Mouse (Mus musculus) lung, adult 18-20 months (tissue): Measurements from ENCODE around the gene Nup93.

Experiments
- DNase-seq, 2 experiments: peaks; one replicate each; pipeline ENCODE4 v3.0.0; 2022; ENCODE audit warnings: mixed read lengths in 2 of 2

Gene Nup93

DNA sequence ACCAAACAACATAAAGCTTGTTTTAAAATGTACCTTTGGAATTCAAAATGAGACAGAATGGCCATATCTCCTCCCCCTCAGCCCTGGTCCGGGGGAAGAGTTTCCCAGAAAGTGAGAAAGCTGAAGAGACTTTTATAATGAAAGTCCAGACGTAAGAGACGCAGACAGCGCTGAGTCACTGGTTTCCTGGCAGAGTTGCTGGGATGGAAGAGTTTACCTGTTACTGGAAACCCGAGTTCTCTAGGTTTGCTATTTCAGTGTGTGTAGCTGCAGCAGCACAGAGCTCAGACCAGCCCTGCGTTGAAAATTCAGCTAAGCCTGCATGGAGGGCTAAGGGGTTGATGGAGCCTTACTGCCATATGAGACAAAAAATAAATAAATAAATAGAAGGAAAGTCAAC is 108.7 kb downstream of the Nup93 start:
- no peak for DNase-seq

DNA sequence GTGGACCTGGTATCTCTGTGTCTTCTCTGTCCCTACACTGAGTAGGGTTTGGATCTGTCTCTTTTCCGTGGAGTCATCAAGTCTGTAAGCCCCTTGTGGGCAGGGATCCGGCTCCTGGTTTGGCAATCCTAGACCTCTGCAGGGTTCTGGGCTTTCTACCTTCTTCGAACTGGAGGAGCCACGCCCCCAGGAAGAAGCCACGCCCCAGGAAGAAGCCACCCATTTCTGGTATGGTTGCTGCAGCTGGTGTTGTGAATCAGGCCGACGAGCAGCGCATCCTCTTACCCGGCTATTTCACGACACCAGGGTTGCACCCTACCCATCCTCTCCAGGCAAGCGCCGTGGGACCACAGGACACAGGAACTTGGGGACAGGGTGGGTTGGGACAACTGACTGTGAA is 109.7 kb downstream of the Nup93 start:
- no peak for DNase-seq

DNA sequence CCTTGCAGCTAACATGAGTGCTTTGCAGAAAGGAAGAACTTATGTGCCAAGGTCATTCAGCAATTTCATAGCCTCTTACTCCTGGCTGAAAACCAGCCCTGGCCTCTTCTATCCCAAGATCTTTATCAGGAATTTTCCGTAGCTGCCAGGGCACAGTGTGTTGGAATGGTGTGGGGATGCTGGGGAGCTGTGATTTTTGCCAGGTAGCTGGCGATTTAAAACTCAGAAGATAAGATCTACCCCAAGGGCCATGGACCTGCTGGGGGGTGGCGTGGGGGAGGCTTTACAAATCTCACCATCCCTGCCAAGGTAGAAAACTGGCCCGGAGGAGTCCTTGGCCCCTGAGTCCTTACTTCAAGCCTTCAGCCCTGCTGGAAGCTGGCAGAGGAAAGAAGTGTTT is 111.7 kb downstream of the Nup93 start:
- DNase-seq = no peak

DNA sequence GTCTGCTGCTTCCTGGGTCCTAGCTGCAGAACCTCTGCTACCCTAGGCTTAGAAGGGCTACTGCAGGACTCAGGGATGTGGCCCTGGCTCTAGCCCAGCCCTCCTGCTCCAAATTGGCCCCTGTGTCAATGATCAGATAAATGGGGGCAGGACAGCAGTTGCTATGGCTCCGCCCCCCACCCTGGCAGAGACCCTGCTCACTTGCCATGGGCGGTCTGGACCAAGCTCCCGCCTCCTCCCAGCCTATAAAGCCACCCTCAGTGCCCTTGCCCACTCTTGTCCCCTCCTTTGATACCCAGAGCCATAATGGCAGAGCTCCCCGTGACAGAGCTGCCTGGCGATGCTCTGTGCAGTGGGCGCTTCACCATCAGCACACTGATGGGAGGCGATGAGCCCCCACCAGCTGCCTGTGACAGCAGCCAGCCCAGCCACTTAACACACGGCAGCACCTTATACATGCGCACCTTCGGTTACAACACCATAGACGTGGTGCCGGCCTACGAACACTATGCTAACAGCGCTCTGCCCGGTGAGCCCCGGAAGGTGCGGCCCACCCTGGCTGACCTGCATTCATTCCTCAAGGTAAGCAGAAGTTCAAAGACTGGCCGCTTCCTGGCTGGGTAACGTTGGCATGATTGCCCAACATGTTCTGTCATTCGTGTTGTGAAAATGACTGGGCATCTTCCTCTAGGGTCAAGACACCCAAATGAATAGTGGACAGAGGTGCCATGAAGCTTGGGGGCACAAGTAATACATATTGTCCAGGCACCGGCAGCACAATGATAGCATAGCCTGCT is 114.8 kb downstream of the Nup93 start, which contains the start of gene Slc12a3:
Gene Slc12a3 (plus strand): TSS at position 270 of the 797 bp plus-strand sequence.
- DNase-seq = no peak

DNA sequence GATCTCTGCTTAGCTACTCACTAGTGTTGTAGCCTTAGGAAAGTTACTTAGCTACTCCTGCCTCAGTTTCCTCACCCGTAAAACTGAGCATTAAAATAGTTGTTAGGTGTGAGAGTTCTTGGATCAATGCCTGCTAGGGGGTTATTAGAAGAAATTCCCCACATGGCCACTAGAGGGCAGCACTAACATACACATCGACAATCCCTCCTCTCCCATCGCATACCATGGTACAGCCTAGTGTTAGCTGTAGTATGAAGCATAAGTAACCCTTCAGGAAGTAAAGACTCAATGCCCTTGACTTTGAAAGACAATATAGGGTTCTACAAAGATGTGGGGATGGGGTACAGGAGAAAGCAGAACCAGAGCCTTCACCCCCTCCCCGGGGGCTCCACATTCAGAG is 116.4 kb downstream of the Nup93 start:
- peak in 1 of 2 experiments; percentile 47 for DNase-seq

DNA sequence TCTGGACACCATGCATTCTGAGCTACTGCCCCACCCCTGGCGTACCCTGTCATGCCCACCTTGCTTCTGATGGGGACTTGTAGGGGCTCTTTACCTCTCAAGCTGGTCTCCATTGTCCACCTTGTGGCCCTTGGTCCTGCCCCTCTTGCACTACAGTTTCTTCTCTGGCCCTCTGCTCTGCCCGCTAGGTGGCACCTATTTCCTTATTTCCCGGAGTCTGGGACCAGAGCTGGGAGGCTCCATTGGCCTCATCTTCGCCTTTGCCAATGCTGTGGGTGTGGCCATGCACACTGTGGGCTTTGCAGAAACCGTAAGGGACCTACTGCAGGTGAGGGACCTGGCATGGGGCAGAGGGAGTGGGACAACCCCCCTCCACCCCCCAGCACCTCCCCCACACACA is 119.0 kb downstream of the Nup93 start:
- peak in 1 of 2 experiments; percentile 28 for DNase-seq

DNA sequence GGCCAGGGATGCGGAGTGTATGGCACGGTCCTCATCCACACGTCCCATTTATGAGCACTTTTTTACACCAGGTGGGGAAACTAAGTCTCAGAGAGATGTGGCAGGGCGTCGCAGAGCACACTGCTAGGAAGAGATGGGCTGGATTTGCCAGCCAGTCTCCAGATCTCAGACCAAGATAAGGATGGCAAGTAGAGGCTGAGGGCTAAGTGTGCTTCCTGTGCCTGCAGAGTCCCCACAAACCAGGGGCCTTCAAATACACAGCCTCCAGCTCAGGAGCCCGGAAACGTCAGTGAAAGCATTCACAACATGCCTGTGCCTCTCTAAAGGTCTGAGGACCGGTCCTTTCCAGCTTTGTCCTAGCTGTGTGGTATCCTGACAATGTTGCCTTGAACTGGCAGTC is 123.2 kb downstream of the Nup93 start:
- DNase-seq = no peak

DNA sequence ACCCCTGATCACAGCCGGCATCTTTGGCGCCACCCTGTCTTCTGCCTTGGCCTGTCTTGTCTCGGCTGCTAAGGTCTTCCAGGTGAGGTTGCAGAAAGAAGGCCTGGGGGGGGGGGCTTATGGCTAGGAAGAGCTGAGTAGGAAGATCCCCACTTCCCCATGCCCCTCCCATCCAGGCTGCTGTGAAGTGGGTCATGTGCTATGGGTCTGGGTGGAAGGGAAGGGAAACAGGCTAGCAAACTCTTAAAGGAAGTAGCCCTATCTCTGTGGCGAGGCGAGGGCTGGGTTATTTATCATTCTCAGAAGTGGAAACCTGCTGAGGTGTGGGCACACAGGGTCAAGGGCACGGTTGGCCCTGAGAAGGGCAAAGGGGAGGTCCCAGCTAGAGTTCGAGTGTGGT is 126.4 kb downstream of the Nup93 start:
- DNase-seq = peak; percentile 34 to 37

DNA sequence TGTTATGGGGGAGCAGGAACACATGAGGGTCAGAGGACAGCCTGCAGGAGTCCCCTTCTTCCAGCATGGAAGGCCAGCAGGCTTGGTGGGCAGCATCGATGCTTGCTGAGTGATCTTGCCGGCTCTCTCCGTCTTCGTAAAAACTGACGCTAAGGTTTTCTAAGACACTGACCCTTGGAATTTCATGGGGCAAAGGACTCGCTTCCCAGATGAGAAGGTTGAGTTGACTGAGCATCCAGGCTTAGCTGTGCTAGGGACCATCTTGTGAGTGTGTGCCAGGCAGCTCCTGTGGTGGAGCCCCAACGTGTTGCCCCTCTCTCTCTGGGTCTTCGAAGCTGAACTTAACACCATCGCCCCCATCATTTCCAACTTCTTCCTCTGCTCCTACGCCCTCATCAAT is 128.3 kb downstream of the Nup93 start:
- DNase-seq = no peak

DNA sequence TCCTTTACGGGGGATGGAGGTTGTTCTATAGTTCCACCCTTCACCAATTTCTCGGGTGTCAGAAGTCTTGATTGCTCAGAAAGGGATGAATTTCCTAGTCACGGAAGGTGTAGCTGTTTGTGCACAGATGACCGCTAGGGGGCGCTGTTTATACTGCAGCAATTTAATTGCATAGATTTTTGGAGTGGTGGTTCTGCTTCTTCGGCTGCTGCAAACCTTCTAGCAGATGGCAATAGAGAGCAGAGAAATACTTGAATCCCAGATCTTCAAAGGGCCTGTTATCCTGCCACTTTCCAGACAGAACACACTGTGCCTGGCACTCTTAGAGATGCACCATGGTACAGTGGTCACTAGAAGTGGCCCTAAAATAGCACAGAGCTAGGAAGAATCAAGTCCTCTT is 128.9 kb downstream of the Nup93 start:
- peak; percentile 78 to 85 for DNase-seq

DNA sequence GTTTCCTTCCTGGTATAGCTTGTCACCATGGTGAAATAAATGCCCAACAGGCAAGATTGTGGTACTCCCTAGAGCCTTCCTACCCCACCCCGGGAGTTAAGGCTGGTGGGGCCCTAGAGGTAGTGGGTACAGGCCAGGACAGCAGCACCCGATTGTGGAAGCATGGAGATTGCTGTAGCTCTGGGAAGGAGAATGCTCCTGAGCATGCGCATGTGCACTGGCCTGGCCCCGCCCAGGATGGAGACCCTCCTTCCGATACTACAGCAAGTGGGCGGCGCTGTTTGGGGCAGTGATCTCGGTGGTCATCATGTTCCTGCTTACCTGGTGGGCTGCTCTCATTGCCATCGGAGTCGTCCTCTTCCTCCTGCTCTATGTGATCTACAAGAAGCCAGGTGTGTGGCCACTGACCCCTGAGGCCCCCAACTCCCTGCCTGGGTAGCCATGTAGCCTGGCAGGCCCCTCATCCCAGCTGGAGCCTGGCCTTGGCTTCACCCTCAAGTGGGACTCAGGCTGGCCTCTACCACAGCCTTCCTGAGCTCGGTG is 129.5 kb downstream of the Nup93 start:
- DNase-seq = no peak

DNA sequence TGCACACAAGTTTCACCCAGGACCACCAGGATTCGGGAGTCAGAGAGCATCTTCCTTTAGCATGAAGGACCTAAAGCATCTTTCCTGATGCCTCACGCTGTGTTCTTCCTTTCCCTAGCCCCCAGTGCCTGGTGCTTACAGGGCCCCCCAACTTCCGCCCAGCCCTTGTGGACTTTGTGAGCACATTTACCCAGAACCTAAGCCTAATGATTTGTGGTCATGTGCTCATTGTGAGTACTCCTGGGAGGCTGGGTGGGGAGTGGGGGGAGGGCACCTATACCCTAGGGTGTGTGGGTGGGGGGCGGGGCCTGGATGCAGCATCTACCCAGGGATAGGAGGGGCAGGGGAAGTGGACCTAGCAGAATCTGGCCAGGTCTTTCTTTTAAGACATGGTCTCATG is 131.3 kb downstream of the Nup93 start:
- no peak for DNase-seq

DNA sequence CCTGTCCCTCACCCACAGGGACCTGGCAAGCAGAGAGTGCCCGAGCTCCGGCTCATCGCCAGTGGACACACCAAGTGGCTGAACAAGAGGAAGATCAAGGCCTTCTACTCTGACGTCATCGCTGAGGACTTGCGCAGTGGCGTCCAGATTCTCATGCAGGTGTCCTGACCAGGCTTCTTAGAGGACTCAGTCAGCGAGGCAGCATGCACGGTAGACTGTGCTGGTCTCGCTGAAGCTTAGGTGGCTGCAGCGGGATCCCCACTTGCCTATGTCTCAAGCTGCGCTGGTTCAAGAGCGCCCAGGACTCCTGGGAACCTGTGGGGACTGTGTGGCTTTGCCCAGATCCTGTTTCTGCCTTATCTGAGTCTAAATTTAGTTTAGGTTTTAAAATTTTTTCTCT is 131.9 kb downstream of the Nup93 start:
- DNase-seq = no peak

DNA sequence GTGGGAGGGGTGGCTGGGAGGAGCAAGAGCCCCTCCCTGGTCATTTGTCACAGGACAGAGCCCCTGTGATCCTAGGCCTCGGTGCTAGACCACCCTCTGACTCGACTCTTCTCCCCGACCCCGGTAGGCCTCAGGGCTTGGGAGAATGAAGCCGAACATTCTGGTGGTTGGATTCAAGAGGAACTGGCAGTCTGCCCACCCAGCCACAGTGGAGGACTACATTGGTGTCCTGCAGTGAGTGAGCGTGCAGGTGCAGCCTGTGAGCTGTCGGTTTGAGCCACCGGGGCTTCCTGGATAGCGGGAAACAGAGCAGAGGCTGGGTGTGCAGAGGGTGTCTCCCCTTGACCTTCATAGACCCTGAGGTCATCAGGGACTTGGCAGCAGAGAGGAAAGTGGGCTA is 134.1 kb downstream of the Nup93 start:
- DNase-seq = peak; percentile 67 to 81

DNA sequence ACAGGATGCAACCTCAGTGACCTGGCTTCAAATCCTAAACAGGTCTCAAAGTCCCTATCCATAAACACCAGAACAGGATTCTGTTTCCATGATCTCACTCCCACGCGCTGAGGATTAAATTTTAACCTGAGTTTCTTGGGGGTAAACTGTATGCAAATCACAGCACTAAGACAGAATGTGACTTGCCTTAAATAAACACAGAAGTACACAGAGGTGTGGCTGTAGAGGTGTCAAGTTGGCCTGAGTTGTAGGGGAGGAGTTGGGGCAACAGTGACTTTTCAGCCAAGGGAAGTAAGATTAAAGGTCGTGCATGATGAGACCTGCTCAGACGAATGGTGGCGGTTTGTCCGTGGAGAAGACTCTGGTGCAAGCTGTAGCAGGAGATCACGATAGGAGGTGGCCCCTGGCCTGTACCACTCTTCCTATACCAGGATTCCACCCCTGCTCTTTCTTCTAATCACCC is 139.7 kb downstream of the Nup93 start:
- peak; percentile 68 to 81 for DNase-seq

DNA sequence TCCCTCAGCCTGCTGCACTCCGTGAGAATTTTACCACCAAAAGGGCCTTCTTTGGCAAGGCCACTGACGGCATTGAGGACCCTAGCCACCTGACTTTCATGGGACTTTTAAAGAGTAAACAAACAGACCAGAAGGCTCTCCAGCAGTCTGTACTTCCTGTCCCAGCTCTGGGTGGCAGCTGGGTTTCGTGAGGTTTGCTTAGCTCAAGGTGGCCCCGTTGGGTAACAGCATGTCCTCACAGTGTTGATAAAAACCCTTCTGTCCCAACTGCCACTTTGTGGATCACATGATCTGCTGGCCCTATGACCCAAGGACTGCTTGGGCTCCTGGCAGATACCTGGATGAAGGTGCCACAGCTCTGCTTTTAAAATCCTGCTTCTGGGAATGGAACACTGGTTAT is 140.2 kb downstream of the Nup93 start:
- DNase-seq = peak; percentile 88 to 89

DNA sequence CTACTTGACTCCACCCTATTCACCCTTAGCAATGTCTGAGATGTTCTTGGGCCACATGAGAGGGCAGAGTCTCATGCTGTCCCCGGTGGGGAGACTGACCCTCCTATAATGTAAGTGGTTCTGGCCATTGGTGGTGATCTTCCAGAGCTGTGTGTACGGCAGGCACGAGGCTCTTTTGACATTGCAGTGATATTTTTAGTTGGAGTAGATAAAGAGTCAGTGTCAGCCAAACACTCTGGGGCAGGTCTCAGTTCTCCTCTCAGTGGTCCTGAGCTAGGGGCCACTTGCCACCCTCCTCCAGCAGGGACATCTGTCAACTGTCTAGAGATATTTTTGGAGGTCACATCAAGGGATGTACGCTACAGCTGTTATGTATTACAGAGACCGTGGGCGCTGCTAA is 142.9 kb downstream of the Nup93 start:
- no peak for DNase-seq

DNA sequence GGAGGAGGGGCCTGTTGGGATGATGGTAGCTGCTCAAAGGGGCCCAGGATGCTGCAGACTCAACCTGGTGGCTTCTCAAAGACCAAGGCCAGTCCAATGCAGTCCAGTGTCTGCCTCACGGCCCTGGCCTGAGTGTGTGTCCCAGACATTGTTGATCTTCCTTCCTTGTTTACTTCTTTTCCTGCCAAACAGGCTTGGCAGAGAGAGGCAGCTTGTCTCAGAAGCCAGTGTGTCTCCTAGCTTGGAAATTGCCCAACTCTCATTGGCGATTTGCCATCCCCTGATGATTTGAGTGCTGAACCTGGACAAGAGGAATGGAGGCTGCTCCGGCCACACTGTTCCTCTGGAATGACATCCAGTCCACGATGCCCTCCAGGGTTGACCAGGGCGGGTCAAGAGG is 144.2 kb downstream of the Nup93 start:
- peak; percentile 88 to 93 for DNase-seq

DNA sequence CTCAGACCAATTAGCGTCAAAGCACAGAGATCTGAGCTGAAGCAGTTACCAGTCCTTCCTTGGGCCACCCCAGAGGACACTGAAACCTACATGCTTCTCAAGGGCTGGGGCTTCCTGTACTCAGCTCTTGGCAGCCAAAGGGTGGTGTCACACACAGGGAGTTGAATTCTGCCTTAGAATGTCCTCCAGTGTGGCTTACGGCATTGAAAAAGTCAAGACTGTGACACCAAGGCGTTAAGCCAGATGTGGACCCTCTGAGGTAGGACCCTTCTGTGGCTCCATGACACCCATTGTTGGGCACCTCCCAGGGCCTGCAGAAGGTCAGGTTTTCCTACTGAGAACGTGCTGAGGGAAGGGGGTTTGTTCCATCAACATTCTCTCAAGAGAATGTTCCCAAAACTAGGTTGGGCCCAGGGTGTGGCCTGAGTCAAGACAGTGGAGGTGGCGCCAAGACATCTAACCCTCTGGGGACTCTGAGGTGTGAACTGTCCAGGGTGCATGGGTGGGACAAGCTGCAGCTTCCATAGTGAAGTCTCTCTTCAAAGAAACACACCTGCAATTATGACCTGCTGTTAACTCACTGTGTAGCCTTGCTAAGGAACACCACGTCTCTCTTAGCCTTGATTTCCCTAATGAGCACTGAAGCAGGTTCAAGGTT is 147.5 kb downstream of the Nup93 start:
- peak in 1 of 2 experiments; percentile 46 for DNase-seq

DNA sequence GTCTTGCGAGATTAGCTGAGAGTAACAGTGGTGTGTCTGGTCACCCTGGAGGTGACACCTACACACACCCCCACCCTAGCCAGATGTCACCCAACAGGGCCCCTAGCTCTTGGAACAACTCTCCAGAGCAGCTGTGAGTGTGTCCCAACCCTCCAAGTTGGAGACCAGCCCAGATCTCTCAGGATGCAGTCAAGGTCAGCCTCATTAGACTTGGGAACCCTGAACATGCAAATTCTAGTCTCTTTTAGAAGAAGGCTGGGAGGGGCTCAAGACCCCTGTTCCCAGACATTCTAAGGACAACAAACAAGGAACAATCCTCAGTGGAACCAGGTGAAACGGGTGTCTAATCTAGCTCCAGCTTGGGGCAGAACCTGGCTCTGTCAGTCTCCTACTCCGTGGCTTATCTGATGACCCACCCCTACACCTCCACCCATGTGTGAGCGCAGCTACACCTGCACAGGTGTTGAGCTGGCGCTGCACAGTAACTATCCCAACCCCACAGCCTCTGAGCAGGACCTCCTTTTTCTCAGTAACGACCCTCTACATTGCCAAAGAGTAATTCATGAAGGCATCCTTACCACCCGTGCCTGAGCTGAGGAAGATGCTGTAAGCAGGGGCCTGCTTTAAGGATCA is 148.4 kb downstream of the Nup93 start:
- DNase-seq = peak; percentile 61 to 80

DNA sequence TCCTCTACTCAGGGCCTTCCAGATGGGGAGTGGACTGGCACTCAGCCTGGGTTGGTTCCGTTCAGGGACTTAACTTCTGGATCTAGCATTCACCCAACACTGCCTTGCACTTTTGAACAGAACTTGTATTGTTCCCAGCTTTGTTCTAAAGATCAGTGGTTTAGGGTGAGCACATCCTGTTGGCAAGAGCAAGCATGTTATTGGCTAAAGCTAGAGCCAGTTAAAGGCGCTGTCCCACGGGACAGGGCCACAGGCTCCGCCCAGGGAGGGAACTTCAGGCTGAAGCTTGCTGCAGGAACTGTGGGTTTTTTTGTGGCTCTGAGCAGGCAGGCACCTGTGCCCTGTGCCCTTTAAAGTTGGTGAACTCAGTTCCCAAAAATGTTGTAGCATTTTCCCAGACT is 148.9 kb downstream of the Nup93 start:
- peak; percentile 88 to 93 for DNase-seq

DNA sequence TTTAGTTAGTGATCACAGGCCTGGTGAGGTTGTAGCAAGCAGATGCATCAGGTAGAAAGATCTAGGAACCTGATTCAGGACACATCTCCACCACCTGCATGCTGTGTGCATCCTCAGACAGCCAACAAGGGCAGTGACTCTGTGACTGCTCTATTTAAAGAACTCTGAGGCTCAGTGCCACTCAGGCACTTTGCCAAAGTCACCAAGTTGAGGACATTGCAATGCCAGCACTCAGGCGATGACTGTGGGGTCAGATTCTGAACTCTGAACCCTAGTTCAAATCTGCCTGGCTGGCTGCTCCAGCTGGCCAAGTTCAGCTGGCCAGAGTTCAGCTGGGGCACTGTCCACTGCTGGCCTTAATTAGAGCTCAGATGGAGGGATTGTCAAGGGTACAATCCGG is 149.5 kb downstream of the Nup93 start:
- DNase-seq = peak; percentile 83 to 87

DNA sequence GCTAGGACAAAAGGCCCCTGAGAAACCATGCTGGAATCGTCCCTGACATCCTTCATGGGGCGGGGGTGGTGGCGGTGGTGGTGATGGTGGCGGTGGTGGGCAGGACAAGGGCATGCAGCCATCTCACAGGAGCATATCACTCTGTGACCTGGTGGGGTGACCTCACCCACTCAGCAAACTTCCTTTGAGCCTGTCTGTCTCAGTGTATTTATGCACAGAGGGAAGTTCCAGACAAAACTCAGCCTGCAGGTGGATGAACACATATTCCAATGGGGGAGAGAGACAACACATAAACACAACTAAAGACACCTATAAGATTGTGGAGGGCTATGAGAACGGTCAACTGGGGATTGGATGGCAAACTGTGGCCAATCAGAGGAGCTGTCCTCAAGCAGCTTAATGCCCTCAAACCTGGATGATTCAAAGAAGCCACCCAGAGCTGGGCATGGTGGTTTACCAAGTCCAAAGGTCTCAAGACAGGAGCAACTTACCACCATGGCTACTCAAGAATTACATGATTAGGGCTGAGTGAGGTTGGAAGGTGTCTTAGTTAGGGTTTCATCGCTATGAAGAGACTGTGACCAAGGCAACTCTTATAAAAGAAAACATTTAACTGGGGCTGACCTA is 150.4 kb downstream of the Nup93 start:
- DNase-seq = no peak
